Mouse (Mus musculus) layer of hippocampus, adult 9-11 months (tissue): ENCODE data around the gene Stoml1.

ENCODE experiments used
- DNase-seq: peaks from one replicate; pipeline ENCODE4 v3.0.0; 2022

The Stoml1 gene

GRCm38 (mm10) chr9:58253033-58253804 lies at the start of gene Stoml1:
TSS of gene Stoml1 (plus strand) at chr9:58253164.
- DNase-seq = peak; percentile 94

GRCm38 (mm10) chr9:58203516-58204447 lies 49.2 kb upstream of the Stoml1 start, which contains the start of the genes Islr and Islr2:
TSS of gene Islr (minus strand) at chr9:58204306.
TSS of gene Islr2 (minus strand) at chr9:58204319.
- no peak for DNase-seq

GRCm38 (mm10) chr9:58204448-58205000 lies 48.4 kb upstream of the Stoml1 start:
- DNase-seq = peak; percentile 81

- peak; percentile 62 for DNase-seq
Observed at GRCm38 (mm10) chr9:58206013-58206412, 47.0 kb upstream of the Stoml1 start.

- DNase-seq = no peak
Observed at GRCm38 (mm10) chr9:58209462-58210303, 43.3 kb upstream of the Stoml1 start.

- DNase-seq = no peak
Observed at GRCm38 (mm10) chr9:58210304-58210627, 42.7 kb upstream of the Stoml1 start.

- DNase-seq = no peak
Observed at GRCm38 (mm10) chr9:58213377-58213776, 39.6 kb upstream of the Stoml1 start.

- DNase-seq = no peak
Observed at GRCm38 (mm10) chr9:58213865-58214264, 39.1 kb upstream of the Stoml1 start.

GRCm38 (mm10) chr9:58214519-58215180 lies 38.3 kb upstream of the Stoml1 start:
- no peak for DNase-seq

GRCm38 (mm10) chr9:58216402-58216801 lies 36.6 kb upstream of the Stoml1 start:
- DNase-seq = no peak

GRCm38 (mm10) chr9:58218539-58218938 lies 34.4 kb upstream of the Stoml1 start:
- DNase-seq = no peak

GRCm38 (mm10) chr9:58220218-58220903 lies 32.6 kb upstream of the Stoml1 start:
- DNase-seq = no peak

GRCm38 (mm10) chr9:58224356-58224755 lies 28.6 kb upstream of the Stoml1 start:
- DNase-seq = no peak

- DNase-seq = no peak
Observed at GRCm38 (mm10) chr9:58225915-58226913, 26.8 kb upstream of the Stoml1 start.

GRCm38 (mm10) chr9:58228777-58229466 lies 24.0 kb upstream of the Stoml1 start:
- no peak for DNase-seq

- peak; percentile 24 for DNase-seq
Observed at GRCm38 (mm10) chr9:58231746-58232145, 21.2 kb upstream of the Stoml1 start.

GRCm38 (mm10) chr9:58232374-58232773 lies 20.6 kb upstream of the Stoml1 start:
- peak; percentile 37 for DNase-seq

GRCm38 (mm10) chr9:58234502-58235015 lies 18.4 kb upstream of the Stoml1 start:
- DNase-seq = no peak
